Mouse (Mus musculus) C2C12 (cell line): ENCODE data around the gene Ddx25.

Experiments used
- MAX ChIP-seq: IDR thresholded peaks from one replicate; pipeline ENCODE4 v1.6.1; 2011; ENCODE audit warnings: mild to moderate bottlenecking, control low read depth
- USF1 ChIP-seq: IDR thresholded peaks from one replicate; pipeline ENCODE4 v1.6.1; 2011; ENCODE audit warnings: low read depth, mild to moderate bottlenecking, control low read depth, moderate library complexity

DNA sequence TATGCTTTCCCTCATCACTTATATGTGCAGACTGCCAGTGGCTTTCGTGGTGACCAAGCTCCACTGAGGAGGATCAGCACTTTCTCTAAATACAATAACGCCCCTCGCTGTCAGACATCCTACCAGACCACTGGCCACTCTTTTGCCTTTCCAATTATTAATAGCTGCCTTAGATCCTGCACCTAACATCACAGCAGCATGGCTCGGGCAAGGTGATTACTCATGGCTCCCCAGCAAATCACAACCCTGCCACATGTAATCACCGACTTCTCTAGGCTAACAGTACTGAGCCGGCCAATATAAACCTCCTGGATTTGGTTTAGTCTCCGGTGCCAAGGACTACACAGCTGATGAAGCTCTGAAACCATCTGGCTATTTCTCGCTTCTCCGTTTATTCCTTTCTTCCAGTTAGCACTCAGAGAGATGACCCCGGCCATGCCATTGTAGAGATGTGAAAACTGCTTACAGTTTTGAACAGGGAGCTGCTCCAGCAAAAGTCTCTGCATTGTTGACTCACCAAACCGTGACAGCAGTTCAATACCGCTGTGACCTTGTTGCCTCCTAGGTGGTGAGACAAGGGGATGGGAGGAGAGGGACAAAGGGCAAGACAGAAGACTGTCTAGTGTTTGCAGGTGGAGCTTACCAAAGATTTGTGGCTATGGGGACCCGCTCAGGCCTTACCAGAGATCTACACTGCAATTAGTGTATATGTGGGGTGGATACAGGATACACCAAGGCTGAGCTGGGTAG, 19.2 kb downstream of the Ddx25 start:
- TF ChIP-seq MAX (no peak), USF1 (no peak)
